Mouse (Mus musculus) activated CD4-positive, CD25-positive, alpha-beta regulatory T cell, adult 4 months (primary cell): ENCODE data around the gene Mmachc. TPM values are rescaled to one million over a fixed set of nuclear protein-coding genes. Genes with fewer than 3 reads are reported as not detected.
"Not testable (repeated sequence)": the region's sequence is repeated elsewhere in the genome, so short reads cannot be mapped to it uniquely, and the experiment has no call there.

Source experiments
- ATAC-seq: one replicate; pipeline ENCODE4 v1.8.0; 2017
- polyA plus RNA-seq, 2 experiments: library from polyadenylated mRNA; unstranded; fragments of 100-300 nt; shearing (Covaris generic); gene quantifications; one replicate each; pipeline ENCODE4 v1.2.1; 2017

Mmachc gene
- polyA plus RNA-seq, 2 experiments from 2014 or later, result 3.9 to 4.9 TPM

GRCm38 (mm10) chr4:116689309-116689876 is 18.8 kb downstream of the Mmachc start:
- no peak for ATAC-seq

GRCm38 (mm10) chr4:116687041-116687440 is 21.2 kb downstream of the Mmachc start:
- ATAC-seq, result no peak

- ATAC-seq, result peak; percentile 88
These were observed 22.7 kb downstream of the Mmachc start, which contains the start of gene Prdx1 for GRCm38 (mm10) chr4:116685402-116686061. Gene Prdx1 (plus strand): TSS chr4:116685544.

GRCm38 (mm10) chr4:116684665-116685064 is 23.5 kb downstream of the Mmachc start:
- no peak for ATAC-seq

GRCm38 (mm10) chr4:116683957-116684356 is 24.2 kb downstream of the Mmachc start:
- ATAC-seq, result no peak

GRCm38 (mm10) chr4:116680521-116680920 is 27.7 kb downstream of the Mmachc start:
- ATAC-seq, result not testable (repeated sequence)

GRCm38 (mm10) chr4:116679141-116679540 is 29.1 kb downstream of the Mmachc start:
- no peak for ATAC-seq

GRCm38 (mm10) chr4:116677808-116678207 is 30.4 kb downstream of the Mmachc start:
- no peak for ATAC-seq

GRCm38 (mm10) chr4:116676027-116676426 is 32.2 kb downstream of the Mmachc start:
- no peak for ATAC-seq

GRCm38 (mm10) chr4:116674761-116675160 is 33.4 kb downstream of the Mmachc start:
- not testable (repeated sequence) for ATAC-seq

- ATAC-seq, result no peak
These were observed 35.4 kb downstream of the Mmachc start for GRCm38 (mm10) chr4:116672785-116673184.

- no peak for ATAC-seq
These were observed 38.9 kb downstream of the Mmachc start for GRCm38 (mm10) chr4:116669291-116669690.

- no peak for ATAC-seq
These were observed 40.1 kb downstream of the Mmachc start for GRCm38 (mm10) chr4:116668145-116668544.

GRCm38 (mm10) chr4:116666625-116667024 is 41.6 kb downstream of the Mmachc start:
- no peak for ATAC-seq

- no peak for ATAC-seq
These were observed 46.2 kb downstream of the Mmachc start for GRCm38 (mm10) chr4:116661998-116662397.

GRCm38 (mm10) chr4:116660829-116661228 is 47.4 kb downstream of the Mmachc start:
- no peak for ATAC-seq

- ATAC-seq, result not testable (repeated sequence)
These were observed 48.3 kb downstream of the Mmachc start for GRCm38 (mm10) chr4:116659916-116660315.

- no peak for ATAC-seq
These were observed 48.7 kb downstream of the Mmachc start for GRCm38 (mm10) chr4:116659474-116659873.

GRCm38 (mm10) chr4:116657971-116658370 is 50.2 kb downstream of the Mmachc start:
- ATAC-seq, result no peak

GRCm38 (mm10) chr4:116655658-116656057 is 52.5 kb downstream of the Mmachc start:
- ATAC-seq, result no peak

- ATAC-seq, result no peak
These were observed 53.1 kb downstream of the Mmachc start for GRCm38 (mm10) chr4:116655100-116655499.

GRCm38 (mm10) chr4:116653228-116653627 is 55.0 kb downstream of the Mmachc start:
- no peak for ATAC-seq
